Mouse (Mus musculus): ENCODE results near the gene Actn4.

Actn4 gene

DNA sequence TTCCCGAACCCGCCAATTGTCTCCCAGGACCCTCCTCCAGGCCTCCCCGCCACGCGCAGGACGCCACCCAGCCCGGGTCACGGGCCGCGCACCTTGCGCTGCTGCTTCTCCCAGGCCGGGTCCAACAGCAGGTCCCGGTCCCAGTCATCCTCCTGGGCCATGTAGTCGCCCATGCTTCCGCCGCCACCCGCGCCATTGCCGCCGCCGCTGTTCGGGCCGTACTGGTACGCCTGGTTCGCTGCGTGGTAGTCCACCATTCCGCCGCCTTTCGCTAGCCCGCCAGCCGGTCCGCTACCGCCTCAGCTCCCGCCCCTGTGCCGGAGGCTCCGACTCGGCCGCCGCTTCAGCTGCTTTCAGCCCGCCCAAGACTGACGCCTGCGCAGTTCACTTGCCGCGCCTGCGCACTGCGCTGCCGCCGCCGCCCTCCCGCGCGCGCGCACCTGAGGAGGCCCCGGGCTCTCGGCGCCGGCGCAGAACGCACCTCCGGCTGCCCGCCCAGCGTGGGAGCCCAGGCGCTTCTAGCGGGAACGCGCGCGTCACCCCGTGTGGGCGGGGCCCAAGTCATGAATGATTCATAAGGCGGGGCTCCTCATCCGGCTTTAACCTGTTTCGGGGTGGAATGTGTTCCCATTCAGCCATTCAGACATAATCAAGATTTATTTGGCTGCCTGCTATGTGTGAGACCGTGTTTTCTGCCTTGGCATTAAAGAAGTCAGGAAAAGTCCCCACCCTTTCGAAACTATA is at the start of gene Actn4:
Gene Actn4, minus strand, starts transcription at position 414 of the 744 bp plus-strand sequence.
- peak; percentile 98 to 99 for DNase-seq (ENCODE audit: low spot score in 2 of 2)

DNA sequence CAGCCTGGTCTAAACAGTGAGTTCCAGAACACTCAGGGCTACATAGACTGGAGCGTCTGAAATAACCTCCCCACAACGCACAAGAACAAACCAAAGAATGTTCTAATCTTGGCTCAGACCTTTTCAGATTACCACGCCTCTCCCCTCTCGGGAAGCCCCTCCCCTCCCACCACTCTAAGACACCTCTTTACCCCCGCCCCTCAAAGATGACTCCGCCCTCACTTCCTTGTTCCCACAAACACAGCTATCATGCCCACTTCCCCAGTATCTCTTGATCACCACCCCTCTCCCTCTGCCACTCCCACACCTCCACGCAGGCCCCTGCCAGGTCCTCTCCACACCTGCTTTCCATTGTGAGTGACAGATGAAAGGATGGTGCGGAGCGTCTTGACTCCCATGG is 46.6 kb upstream of the Actn4 start:
- no peak for DNase-seq (ENCODE audit: low spot score in 2 of 2)

DNA sequence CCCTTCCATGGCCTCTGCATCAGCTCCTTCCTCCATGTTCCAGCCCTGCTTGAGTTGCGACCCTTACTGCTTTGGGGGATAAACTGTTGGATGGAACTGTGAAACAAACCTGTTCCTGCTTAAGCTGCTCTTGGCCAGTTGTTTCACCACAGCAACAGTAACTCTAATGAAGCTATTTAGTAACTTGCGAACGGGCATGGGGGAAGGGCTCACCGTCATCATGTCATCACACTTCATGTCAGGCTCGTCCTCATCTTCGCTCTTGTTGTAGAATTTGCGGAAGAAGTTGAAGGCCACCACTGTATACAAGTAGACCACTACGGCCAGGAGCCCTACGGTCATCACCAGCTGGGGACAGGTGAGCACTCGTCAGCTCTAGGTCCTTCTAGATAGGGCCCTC is 46.0 kb upstream of the Actn4 start:
- no peak for DNase-seq (ENCODE audit: low spot score in 2 of 2)

DNA sequence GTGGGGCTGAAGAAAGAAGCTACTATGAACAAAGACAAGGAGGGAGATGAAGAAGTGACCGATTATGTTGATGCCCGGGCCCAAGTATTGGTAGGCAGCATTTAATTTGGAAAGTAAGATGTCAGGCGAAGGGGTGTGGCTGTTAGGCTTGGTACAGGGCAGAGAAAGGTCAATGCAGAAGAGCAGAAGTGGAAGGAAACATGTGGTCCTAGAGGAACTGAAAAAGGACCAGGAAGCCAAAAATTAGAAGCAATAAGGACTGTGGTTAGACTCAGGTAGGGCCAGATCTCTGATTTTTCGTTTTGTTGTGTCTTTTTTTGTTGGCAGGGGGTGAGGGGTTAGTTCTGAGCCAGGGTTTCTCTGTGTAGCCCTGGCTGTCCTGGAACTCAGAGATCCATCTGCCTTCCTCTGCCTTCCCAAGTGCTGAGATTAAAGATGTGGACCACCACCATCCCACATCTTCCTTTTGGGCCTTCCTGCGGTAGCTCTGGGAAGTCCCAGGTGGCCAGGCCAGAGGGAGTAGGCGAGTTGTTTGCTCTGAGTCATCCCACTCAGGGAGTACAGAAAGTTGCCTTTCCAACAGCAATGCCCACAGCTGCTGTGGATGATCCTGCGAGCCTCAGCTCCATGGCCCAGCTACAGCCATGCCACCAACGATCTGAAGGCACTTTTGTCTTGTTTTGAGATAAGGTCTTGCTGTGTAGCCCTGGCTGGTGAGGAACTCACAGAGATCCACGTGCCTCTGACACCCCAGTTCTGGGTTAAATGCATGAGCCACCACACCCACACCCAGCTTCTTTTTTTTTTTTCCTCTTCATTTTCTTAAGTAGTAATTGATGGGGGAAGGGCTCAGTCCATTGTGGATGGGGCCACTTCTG is 45.3 kb upstream of the Actn4 start:
- no peak for DNase-seq (ENCODE audit: low spot score in 2 of 2)

DNA sequence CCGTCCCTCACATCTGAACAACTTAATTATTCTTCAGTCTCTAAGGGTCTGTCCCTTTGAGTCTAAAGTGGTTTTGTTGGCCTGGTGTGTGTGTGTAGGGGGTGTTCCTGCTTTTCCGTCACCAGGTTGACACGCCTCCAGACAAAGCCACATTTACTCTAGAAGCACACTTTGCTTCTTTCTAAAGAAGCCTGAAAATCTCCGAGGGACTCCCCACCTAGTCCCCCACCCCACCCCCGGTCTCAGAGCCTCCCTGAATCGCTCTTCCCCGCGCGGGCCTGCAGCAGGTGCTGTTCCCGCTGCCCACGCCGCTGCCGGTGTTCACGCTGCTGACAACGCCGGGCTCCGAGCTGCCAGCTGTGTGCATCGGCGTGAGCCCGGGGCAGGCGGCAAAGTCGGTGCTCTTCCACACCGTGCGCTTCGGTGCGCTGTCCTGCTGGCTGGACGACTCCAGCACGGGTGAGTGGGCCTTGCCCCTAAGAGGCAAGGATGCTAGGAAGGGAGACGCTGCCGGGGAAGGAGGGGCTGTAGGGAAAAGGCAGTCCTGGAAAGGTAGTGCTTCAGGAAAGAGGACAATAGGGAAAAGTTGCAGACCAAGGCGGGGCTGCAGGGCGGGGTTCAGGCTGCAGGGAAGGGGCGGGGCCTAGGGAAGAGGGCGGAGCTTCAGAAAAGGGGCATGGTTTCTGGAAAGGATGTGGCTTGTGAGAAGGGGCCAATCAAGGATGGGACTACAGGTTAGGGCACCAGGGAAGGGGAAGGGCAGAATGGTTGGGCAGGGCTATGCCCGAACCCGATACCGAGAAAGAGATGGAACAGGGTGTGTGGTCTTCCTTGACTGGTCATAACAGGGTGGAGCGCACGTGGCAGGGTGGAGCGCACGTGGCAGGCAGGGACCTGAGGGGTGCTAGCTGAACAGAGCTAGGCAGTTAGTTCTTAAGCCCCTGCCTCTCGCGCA is 38.8 kb upstream of the Actn4 start:
- DNase-seq (ENCODE audit: low spot score in 2 of 2): peak; percentile 40 to 50

DNA sequence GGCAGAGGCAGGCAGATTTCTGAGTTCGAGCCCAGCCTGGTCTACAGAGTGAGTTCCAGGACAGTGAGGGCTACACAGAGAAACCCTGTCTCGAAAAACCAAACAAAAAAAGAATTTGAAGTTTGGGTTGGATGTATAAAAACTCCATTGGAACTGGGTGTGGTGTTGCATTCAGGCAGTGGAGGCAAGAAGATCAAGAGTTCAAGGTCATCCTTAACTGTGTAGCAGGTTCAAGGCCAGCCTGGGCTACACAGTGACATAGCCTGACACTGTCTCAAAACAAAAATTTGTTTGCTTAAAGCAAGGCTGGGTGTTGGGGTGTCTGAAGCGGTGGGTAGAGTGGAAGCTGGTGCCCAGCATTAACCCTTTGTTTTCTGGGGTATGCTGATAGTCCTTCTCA is 31.3 kb upstream of the Actn4 start:
- DNase-seq (ENCODE audit: low spot score in 2 of 2): no peak

DNA sequence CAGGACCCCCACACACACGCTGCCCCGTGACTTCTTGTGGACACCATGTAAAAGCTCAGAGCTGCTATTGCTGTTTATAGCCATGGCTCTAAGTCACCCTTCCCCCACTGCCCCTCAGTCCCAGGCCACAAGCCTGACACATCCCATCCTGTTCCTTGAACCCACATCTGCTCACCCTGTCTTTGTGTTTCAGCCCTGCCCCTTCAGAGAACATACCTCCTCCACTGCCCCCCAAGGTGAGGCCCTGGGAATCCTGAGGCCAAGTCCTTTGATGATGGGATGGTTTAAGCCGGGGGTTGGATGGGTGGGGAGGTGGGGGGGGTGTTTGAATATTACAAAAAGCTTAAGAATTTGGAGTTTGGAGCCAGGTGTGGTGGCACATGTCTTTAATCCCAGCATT is 30.9 kb upstream of the Actn4 start:
- DNase-seq (ENCODE audit: low spot score in 2 of 2): no peak

DNA sequence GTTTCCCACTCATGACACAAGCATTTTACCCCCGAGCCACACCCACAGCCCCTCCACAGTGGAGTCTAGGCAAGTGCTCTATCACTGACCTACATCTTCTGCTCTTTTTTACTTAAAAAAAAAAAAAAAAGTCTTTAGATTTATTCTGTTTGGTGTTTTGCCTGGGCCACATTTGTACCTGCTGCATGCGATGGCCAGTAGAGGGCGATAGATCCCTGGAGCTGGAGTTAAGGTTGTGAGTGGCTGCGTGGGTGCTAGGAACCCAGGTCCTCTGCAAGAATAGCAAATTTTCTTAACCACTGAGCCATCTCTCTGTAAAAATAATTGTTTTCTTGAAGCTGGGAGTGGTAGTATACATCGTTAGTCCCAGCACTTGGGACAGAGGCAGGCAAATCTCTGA is 29.5 kb upstream of the Actn4 start:
- DNase-seq (ENCODE audit: low spot score in 2 of 2): no peak

DNA sequence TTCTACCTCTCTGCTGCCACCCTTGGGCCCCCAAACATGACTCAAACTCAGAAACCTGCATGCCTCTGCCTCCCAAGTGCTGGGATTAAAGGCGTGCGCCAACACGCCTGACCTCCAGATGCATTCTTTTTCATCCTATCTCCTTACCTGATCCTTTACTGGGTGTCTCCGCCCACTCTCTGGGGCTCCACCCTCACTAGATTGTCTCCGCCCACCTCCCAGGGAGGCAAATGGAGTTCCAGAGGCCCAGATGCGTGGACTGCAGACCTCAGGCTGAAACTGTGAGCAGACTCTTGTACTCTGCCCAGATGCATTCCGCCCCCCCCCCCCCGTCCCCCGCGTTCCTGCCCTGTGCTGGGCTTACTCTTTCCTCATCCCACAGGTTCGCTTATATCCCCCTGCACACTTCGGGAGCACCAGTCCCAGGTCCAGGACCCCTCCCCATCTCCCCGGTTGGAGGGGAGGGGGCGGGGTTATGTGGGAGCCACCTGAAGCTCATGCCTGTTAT is 28.7 kb upstream of the Actn4 start:
- DNase-seq (ENCODE audit: low spot score in 2 of 2): no peak

DNA sequence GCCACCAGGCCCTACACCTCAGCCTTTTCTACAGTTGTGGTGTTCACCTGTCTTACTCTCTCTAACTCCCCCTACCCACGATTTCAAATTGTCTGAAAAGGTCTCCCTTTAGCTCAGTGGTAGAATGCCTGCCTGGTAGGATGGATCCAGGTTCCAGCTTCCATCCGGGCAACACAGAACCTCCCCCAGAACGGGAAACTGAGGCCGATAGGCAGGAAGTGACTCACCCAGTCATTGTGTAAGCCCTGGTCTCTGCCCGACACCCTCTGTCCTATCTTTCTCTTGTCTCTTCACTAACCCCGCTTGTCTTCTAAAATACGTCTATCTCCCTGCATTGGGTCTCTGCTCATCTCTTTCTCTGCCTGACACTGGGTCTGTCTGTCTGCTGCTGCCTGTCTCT is 23.1 kb upstream of the Actn4 start:
- DNase-seq (ENCODE audit: low spot score in 2 of 2): no peak

DNA sequence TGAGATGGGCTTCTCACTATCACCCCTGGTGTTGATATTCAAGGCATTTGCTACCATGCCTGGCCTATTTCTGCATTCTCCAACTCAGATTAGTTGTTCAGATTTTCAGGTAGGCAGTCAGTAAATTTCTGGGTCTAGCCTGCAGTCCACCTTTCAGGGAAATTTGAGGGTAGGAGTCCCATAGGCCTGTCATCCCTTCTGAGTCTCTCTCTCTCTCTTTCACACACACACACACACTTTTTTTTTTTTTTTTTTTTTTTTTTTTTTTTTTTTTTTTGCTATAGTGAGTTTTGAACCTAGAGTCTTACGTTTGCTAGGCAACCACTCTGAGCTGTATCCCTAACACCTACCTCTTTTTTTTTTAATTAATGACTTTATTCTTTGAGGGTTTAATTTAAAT is 22.3 kb upstream of the Actn4 start:
- no peak for DNase-seq (ENCODE audit: low spot score in 2 of 2)

DNA sequence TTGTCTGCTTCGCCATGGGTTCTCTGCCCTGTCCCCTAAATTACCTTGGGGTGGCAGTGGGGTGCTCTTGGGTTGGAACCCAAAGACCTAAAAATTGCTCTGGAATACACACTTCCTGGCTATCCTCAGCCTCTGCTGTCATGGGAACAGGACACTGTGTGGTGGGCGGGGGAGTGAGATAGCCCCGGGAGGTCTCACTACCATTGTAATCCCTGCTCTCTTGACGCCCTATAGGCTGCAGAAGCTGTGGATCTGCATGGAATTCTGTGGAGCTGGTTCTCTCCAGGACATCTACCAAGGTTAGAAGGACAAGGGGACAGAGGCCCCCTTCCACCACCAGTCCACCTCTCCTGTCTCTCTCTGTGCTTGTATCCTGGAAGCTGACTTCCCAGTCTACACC is 21.7 kb upstream of the Actn4 start:
- no peak for DNase-seq (ENCODE audit: low spot score in 2 of 2)

DNA sequence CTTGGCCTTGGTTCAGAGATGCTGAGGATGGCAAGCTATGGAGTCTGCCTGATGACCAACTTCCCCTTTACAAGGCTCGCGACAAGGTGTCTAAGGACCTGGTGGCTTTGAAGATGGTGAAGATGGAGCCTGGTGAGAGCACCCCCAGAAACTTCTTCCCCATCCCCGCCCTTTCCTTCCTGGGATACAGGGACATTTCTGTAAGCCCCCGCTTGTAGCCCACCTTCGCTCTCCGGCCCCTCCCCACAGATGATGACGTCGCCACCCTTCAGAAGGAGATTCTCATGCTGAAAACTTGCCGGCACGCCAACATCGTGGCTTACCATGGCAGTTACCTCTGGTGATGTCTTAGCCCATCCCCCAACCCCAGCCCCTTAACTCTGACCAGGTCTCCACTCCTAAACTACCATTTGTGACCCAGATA is 21.0 kb upstream of the Actn4 start:
- no peak for DNase-seq (ENCODE audit: low spot score in 2 of 2)

DNA sequence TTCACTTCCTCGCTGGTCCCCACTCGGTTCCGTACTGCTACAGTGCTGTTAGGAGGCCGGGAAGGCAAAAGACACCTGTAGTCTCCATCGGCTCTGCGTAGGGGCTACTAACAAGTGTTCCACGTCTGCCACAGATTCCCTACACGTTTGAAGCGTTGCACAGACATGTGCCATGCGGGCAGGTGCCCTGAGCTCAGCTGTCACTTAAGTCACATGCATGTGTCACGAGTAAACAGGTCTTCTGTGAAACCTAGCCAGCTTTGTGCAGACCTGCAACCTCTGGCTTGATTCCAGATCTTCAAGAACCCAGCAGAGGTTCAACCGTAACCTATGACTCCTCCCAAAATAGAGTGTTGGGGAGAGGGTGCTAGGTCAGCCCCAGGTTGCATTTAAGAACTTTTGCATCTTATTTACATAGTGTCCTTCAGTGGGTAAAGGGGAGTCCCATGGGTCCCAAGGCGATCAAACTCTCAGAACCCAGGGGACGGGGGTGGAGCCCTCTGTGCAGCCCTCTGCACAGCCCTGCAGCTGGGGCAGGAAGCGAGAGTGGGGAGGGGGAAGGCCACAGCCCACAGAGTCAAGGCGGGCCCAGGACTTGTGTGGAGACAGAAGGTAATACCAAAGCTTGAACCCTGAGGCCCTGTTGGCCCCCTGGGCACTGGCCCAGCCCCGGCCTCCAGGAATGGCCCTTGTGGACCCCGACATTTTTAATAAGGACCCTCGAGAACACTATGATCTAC is 20.3 kb upstream of the Actn4 start:
- no peak for DNase-seq (ENCODE audit: low spot score in 2 of 2)

DNA sequence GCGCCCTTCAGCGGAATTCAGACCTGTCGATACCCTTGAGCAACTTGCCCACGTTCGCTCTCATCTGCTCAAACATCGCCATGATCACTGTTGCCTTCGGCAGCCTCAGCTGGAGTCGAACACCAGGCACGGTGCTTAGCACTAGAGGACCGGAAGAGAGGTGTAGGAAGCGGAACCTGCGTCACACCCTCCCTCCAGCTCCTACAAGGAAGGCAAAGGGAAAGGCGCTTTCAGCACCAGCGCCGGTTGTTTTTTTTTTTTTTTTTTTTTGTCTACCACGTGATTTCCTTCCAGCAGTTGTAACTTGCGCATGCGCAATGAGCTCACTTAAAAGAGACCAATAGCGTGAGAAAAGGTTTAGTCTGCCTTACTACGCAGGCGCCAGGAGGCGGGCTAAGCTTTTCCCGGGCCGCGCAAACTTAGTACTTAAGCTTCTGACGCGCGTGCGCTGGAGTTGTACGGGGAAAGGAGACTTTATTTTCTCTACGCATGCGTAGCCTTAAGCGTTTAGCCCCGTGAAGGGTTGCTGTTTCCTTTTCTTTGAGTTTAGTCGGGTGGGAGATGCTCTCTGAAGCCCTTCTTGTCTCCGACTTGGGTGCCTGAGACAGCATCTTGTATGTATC is 19.6 kb upstream of the Actn4 start, which contains the start of the genes Eif3k and Map4k1:
Gene Eif3k, minus strand, starts transcription at position 214 of the 623 bp plus-strand sequence.
Gene Map4k1, plus strand, starts transcription at position 400 of the 623 bp plus-strand sequence.
- peak; percentile 99 for DNase-seq (ENCODE audit: low spot score in 2 of 2)

DNA sequence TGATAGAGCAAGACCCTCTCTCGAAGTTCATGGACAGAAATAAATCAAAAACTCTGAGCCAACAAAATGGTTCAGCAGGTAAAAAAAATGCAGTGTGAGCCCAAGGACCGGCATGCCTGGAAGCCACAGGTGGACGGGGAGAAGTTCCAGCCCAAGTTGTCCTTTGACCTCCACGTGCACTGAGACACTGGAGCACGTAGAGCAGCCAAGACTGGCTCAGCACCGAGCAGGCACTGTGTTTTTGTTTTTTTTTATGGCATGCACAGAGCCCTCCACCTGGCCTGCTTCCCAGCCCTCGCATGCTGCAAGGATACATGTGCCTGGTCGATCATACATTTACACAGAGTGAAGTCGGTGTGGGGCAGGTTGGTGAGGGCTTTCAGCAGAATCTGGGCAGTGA is 15.4 kb upstream of the Actn4 start:
- no peak for DNase-seq (ENCODE audit: low spot score in 2 of 2)

DNA sequence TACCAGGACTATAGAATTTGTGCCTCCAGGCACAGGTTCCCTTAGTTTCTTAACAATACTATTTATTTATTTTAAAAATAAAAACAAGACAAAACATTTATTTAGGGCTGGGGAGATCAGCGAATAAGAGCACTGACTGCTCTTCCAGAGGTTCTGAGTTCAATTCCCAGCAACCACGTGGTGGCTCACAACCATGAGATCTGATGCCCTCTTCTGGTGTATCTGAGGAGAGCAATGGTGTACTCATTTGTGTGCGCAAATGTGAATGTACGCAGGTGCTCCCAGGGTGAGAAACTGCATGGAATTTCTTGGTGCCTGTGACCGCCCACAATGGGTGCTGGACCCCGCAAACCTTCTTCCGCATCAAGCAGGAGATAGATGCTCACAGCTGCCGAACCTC is 10.9 kb upstream of the Actn4 start:
- no peak for DNase-seq (ENCODE audit: low spot score in 2 of 2)

DNA sequence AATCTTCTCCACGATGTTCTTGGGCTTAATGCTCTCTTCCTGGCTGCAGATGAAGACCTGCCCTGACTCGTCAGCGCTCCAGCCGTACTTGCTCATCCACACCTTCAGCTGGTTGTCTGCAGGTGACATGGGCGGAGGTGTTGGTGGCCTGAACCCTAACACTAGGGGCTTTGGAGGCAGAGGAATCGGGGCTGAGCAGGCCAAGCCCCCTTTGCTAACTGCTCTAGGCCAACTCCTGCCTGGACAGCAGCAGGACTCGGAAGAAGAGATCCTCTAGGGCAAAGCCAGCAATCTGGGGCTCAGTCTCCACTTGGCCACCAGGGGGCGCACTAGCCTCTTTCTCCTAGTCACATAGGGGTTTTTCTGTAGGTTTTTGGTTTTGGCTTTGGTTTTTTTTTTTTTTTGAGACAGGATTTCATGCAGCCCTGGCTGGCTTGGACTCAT is 10.4 kb upstream of the Actn4 start:
- peak; percentile 80 to 87 for DNase-seq (ENCODE audit: low spot score in 2 of 2)

DNA sequence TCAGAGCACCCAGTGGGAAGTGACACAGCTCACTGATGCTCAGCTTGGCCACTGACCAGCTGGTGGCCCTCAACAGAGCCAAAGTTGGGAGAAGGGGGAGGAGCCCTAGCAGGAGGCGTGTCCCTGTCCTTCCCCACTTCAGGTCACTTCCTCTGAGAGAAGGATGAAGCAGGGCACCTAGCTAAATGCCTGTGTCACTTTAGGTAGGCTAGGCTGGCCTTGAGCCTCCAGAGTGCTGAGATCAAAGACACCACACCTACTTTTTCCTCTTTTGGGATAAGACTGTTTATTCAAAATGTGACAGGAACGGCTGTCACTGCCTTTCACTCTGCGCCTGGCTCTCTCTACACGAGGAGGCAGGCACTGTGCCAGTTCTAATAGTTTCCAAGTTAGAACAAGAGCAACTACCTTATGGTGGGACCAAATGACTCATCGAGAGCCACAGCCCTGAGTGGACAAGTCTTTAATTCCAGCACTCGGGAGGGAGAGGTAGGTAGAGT is 9.7 kb upstream of the Actn4 start:
- no peak for DNase-seq (ENCODE audit: low spot score in 2 of 2)

DNA sequence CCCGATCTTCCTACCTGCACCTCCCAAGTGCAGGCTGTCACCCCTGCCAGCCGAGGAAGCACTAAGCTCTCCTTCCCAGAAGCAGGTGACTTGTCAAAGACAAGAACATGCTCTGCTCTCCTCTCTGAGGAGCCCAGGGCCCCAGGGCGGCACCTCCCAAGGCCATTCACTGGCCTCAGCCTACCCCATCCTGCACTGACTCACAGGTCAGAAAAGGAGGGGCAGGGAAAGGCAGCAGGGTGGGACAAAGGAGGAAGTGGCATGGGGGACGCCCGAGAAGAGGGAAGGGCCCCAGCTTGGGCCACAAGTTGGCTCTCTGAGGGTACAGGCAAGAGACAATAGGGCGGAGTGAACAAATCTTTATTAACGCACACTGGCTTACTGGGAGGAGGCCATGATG is 8.9 kb upstream of the Actn4 start:
- DNase-seq (ENCODE audit: low spot score in 2 of 2): no peak

Data from right cerebral cortex, postnatal 10 days (tissue).